Mouse (Mus musculus) limb, embryonic 14.5 days (tissue): Measurements from ENCODE around the gene Vwa5a. TPM values are rescaled to one million over a fixed set of nuclear protein-coding genes. Genes with fewer than 3 reads are reported as not detected.

Source experiments
- ATAC-seq: fragments of 200-750 bp; cut with Nextera tagmentation; 2 replicates; pipeline ENCODE4 v1.8.0; 2017; ENCODE audit warnings: low read depth, moderate number of reproducible peaks, moderate TSS enrichment; ENCODE audit not compliant: low FRiP score
- DNase-seq: peaks from one replicate; pipeline ENCODE4 v3.0.0-alpha.2; 2015; ENCODE audit warnings: low spot score
- H3K27ac ChIP-seq: fragments of 300-500 bp; sonication (generic); replicated peaks from 2 replicates; pipeline ENCODE4 v1.5.1; 2014; ENCODE audit warnings: low read depth, mild to moderate bottlenecking, low read length, moderate library complexity, mixed read lengths
- H3K27me3 ChIP-seq: fragments of 300-500 bp; sonication (generic); 2 replicates; pipeline ENCODE4 v1.6.1; 2014; ENCODE audit warnings: low read length, mixed read lengths; ENCODE audit not compliant: control insufficient read depth, insufficient read depth
- H3K36me3 ChIP-seq: fragments of 300-500 bp; sonication (generic); 2 replicates; pipeline ENCODE4 v1.6.1; 2014; ENCODE audit warnings: mild to moderate bottlenecking, low read length, moderate library complexity, mixed read lengths; ENCODE audit not compliant: control insufficient read depth, insufficient read depth
- H3K4me1 ChIP-seq: fragments of 300-500 bp; sonication (generic); 2 replicates; pipeline ENCODE4 v1.6.1; 2014; ENCODE audit warnings: antibody characterized with exemption, low read length, mixed read lengths; ENCODE audit not compliant: control insufficient read depth, insufficient read depth
- H3K4me2 ChIP-seq: fragments of 300-500 bp; sonication (generic); replicated peaks from 2 replicates; pipeline ENCODE4 v1.6.1; 2014; ENCODE audit warnings: low read depth, mild to moderate bottlenecking, low read length, moderate library complexity; ENCODE audit not compliant: severe bottlenecking
- H3K4me3 ChIP-seq: fragments of 300-500 bp; sonication (generic); replicated peaks from 2 replicates; pipeline ENCODE4 v1.5.1; 2014; ENCODE audit warnings: low read length
- H3K9ac ChIP-seq: fragments of 300-500 bp; sonication (generic); 2 replicates; pipeline ENCODE4 v1.6.1; 2014; ENCODE audit warnings: mild to moderate bottlenecking, low read depth, low read length, moderate library complexity; ENCODE audit not compliant: severe bottlenecking
- H3K9me3 ChIP-seq: fragments of 300-500 bp; sonication (generic); 2 replicates; pipeline ENCODE4 v1.6.1; 2016; ENCODE audit warnings: low read length; ENCODE audit not compliant: control insufficient read depth
- POLR2A ChIP-seq: fragments of 200-500 bp; IDR thresholded peaks from 2 replicates; pipeline ENCODE4 v1.8.0; 2012; ENCODE audit warnings: inconsistent platforms, mild to moderate bottlenecking, moderate library complexity, borderline replicate concordance; ENCODE audit not compliant: insufficient read depth, insufficient read length; ENCODE audit errors: extremely low read depth
- WGBS: fragments of 180-500 bp; shearing (Covaris S2); extraction: QIAGEN DNeasy Blood & Tissue Kit; methylation state at CpG from one replicate; pipeline ENCODE4 v1.1.7; 2014; 5-methylcytosine and 5-hydroxymethylcytosine counted together
- polyA plus RNA-seq, 2 experiments: library from polyadenylated mRNA; depleted of rRNA in 1 of 2; stranded (reverse) in 1 of 2; unstranded in 1 of 2; fragments of >200 nt; fragmentation: Nextera tagmentation in 1 of 2; extraction: Ambion mirVana in 1 of 2; gene quantifications; 2 replicates each; pipeline versions ENCODE4 v1.2.1 to v1.2.3; 2012 to 2014

Vwa5a gene
- polyA plus RNA-seq, 2 experiments, result 20.6 to 26.2 TPM

DNA sequence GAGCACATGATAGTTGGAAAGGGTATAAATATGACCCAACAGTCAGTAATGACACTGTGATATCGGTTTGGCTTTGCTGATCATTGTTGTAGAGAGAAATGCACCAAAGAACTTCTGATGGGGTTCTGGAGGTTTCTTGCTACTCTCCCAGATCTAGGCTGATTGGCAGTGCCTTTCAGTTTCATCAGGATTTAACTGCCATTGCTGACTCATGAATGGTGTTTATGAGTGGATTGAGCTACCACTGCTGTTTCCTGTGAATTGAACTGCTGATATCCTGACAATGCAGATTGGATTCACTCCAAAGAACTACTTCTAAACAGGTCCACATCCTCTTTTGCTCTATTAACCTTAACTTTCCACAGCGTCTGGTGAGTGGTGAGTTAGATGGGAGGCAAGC is 74.6 kb downstream of the Vwa5a start:
- no peak overlapping the region for H3K4me3 ChIP-seq
- H3K27ac ChIP-seq, result no peak overlapping the region
- no peak for DNase-seq
- no peaks in the 10 kb centered on the region for H3K36me3 ChIP-seq
- no peak for ATAC-seq
- no peaks in the 10 kb centered on the region for H3K9me3 ChIP-seq
- WGBS, result 87% methylated on average over 2 of the region's 2 CpGs
- no peaks in the 10 kb centered on the region for H3K4me1 ChIP-seq
- TF ChIP-seq POLR2A, result no peak
- no peak overlapping the region for H3K9ac ChIP-seq
- H3K4me2 ChIP-seq, result no peak overlapping the region
- H3K27me3 ChIP-seq, result no peaks in the 10 kb centered on the region

Other genes with a start within 250 kb of the Vwa5a start
- gene Olfr905, start 247.2 kb upstream of the Vwa5a start, polyA plus RNA-seq (2012; rRNA removed), result not detected in 2 replicates
- gene Olfr905, start 247.2 kb upstream of the Vwa5a start, polyA plus RNA-seq (2014; fragmentation: Nextera tagmentation; extraction: Ambion mirVana), result not detected in 2 replicates
- not detected in 2 replicates for gene Olfr906, start 231.2 kb upstream of the Vwa5a start, polyA plus RNA-seq (2012; rRNA removed)
- gene Olfr906, start 231.2 kb upstream of the Vwa5a start, polyA plus RNA-seq (2014; fragmentation: Nextera tagmentation; extraction: Ambion mirVana), result not detected in 2 replicates
- gene Olfr907, start 222.5 kb upstream of the Vwa5a start, polyA plus RNA-seq (2012; rRNA removed), result not detected in 2 replicates
- not detected in 2 replicates for gene Olfr907, start 222.5 kb upstream of the Vwa5a start, polyA plus RNA-seq (2014; fragmentation: Nextera tagmentation; extraction: Ambion mirVana)
- gene Olfr911-ps1, start 196.7 kb upstream of the Vwa5a start, polyA plus RNA-seq (2012; rRNA removed), result not detected in 2 replicates
- not detected in 2 replicates for gene Olfr911-ps1, start 196.7 kb upstream of the Vwa5a start, polyA plus RNA-seq (2014; fragmentation: Nextera tagmentation; extraction: Ambion mirVana)
- not detected in 2 replicates for gene Olfr910, start 180.4 kb upstream of the Vwa5a start, polyA plus RNA-seq (2012; rRNA removed)
- not detected in 2 replicates for gene Olfr910, start 180.4 kb upstream of the Vwa5a start, polyA plus RNA-seq (2014; fragmentation: Nextera tagmentation; extraction: Ambion mirVana)
- gene Olfr912, start 138.1 kb upstream of the Vwa5a start, polyA plus RNA-seq (2012; rRNA removed), result not detected in 2 replicates
- gene Olfr912, start 138.1 kb upstream of the Vwa5a start, polyA plus RNA-seq (2014; fragmentation: Nextera tagmentation; extraction: Ambion mirVana), result not detected in 2 replicates
- gene Olfr913, start 125.5 kb upstream of the Vwa5a start, polyA plus RNA-seq (2012; rRNA removed), result not detected in 2 replicates
- gene Olfr913, start 125.5 kb upstream of the Vwa5a start, polyA plus RNA-seq (2014; fragmentation: Nextera tagmentation; extraction: Ambion mirVana), result not detected in 2 replicates
- not detected in 2 replicates for gene Olfr914, start 113.2 kb upstream of the Vwa5a start, polyA plus RNA-seq (2012; rRNA removed)
- not detected in 2 replicates for gene Olfr914, start 113.2 kb upstream of the Vwa5a start, polyA plus RNA-seq (2014; fragmentation: Nextera tagmentation; extraction: Ambion mirVana)
- gene Olfr916, start 58.4 kb upstream of the Vwa5a start, polyA plus RNA-seq (2012; rRNA removed), result not detected in 2 replicates
- gene Olfr916, start 58.4 kb upstream of the Vwa5a start, polyA plus RNA-seq (2014; fragmentation: Nextera tagmentation; extraction: Ambion mirVana), result not detected in 2 replicates
- gene Olfr917, start 52.4 kb upstream of the Vwa5a start, polyA plus RNA-seq (2012; rRNA removed), result not detected in 2 replicates
- gene Olfr917, start 52.4 kb upstream of the Vwa5a start, polyA plus RNA-seq (2014; fragmentation: Nextera tagmentation; extraction: Ambion mirVana), result not detected in 2 replicates
- not detected in 2 replicates for gene Olfr918, start 43.7 kb upstream of the Vwa5a start, polyA plus RNA-seq (2012; rRNA removed)
- gene Olfr918, start 43.7 kb upstream of the Vwa5a start, polyA plus RNA-seq (2014; fragmentation: Nextera tagmentation; extraction: Ambion mirVana), result not detected in 2 replicates
- not detected in 2 replicates for gene Olfr919, start 14.6 kb upstream of the Vwa5a start, polyA plus RNA-seq (2012; rRNA removed)
- gene Olfr919, start 14.6 kb upstream of the Vwa5a start, polyA plus RNA-seq (2014; fragmentation: Nextera tagmentation; extraction: Ambion mirVana), result not detected in 2 replicates
- gene Olfr920, start 34.0 kb downstream of the Vwa5a start, polyA plus RNA-seq (2012; rRNA removed), result 0.09 and 0.10 TPM in 2 replicates
- 0.03 and 0.07 TPM in 2 replicates for gene Olfr920, start 34.0 kb downstream of the Vwa5a start, polyA plus RNA-seq (2014; fragmentation: Nextera tagmentation; extraction: Ambion mirVana)
- 0.09 TPM in 1 of 2 replicates, not detected in the other for gene Olfr921, start 54.8 kb downstream of the Vwa5a start, polyA plus RNA-seq (2012; rRNA removed)
- not detected in 2 replicates for gene Olfr921, start 54.8 kb downstream of the Vwa5a start, polyA plus RNA-seq (2014; fragmentation: Nextera tagmentation; extraction: Ambion mirVana)
- not detected in 2 replicates for gene Olfr922, start 96.3 kb downstream of the Vwa5a start, polyA plus RNA-seq (2012; rRNA removed)
- not detected in 2 replicates for gene Olfr922, start 96.3 kb downstream of the Vwa5a start, polyA plus RNA-seq (2014; fragmentation: Nextera tagmentation; extraction: Ambion mirVana)
- gene Olfr923, start 108.3 kb downstream of the Vwa5a start, polyA plus RNA-seq (2012; rRNA removed), result not detected in 2 replicates
- not detected in 2 replicates for gene Olfr923, start 108.3 kb downstream of the Vwa5a start, polyA plus RNA-seq (2014; fragmentation: Nextera tagmentation; extraction: Ambion mirVana)
- not detected in 2 replicates for gene Olfr924, start 126.2 kb downstream of the Vwa5a start, polyA plus RNA-seq (2012; rRNA removed)
- gene Olfr924, start 126.2 kb downstream of the Vwa5a start, polyA plus RNA-seq (2014; fragmentation: Nextera tagmentation; extraction: Ambion mirVana), result not detected in 2 replicates
- gene Olfr26, start 136.8 kb downstream of the Vwa5a start, polyA plus RNA-seq (2012; rRNA removed), result not detected in 2 replicates
- not detected in 2 replicates for gene Olfr26, start 136.8 kb downstream of the Vwa5a start, polyA plus RNA-seq (2014; fragmentation: Nextera tagmentation; extraction: Ambion mirVana)
- gene Olfr926, start 158.9 kb downstream of the Vwa5a start, polyA plus RNA-seq (2012; rRNA removed), result not detected in 2 replicates
- not detected in 2 replicates for gene Olfr926, start 158.9 kb downstream of the Vwa5a start, polyA plus RNA-seq (2014; fragmentation: Nextera tagmentation; extraction: Ambion mirVana)
- gene Olfr930, start 211.5 kb downstream of the Vwa5a start, polyA plus RNA-seq (2012; rRNA removed), result not detected in 2 replicates
- not detected in 2 replicates for gene Olfr930, start 211.5 kb downstream of the Vwa5a start, polyA plus RNA-seq (2014; fragmentation: Nextera tagmentation; extraction: Ambion mirVana)